Mouse (Mus musculus): Measurements from ENCODE around the gene Rbpj.

GRCm38 (mm10) chr5:53472485-53472884 lies 6.5 kb downstream of the Rbpj start:
- TF ChIP-seq CTCF (IDR thresholded peaks at IDR 0.05; ENCODE audit: extremely low read depth, insufficient read depth, low read length) (no peak), POLR2A (IDR thresholded peaks at IDR 0.05; ENCODE audit: extremely low read depth, insufficient read depth, low read length) (no peak)
